Mouse (Mus musculus) gastrocnemius, postnatal 25 days (tissue): ENCODE results near the gene Ip6k3. TPM values are rescaled to one million over a fixed set of nuclear protein-coding genes. Genes with fewer than 3 reads are reported as not detected.
A peak's percentile ranks its signal among the peaks of the same experiment; 100 is the strongest.

Source experiments
- DNase-seq: peaks from one replicate; pipeline ENCODE4 v3.0.0; 2022
- long read RNA-seq, 2 experiments: library from polyadenylated mRNA; stranded (forward); transcript quantifications; one replicate each; pipeline ENCODE4 v2.0.0; 2021
- total RNA-seq, 2 experiments: library from RNA; stranded (reverse); gene quantifications; 1 replicate in 1 of 2; 2 replicates in 1 of 2; pipeline ENCODE4 v1.2.3; 2021

The Ip6k3 gene
- 10 to 100 TPM; 73.4 to 94.9 TPM for total RNA-seq
- long read RNA-seq, experiment 1, transcript Ip6k3-201 (6 exons, 2,342 nt) = major isoform, 66 of 107 reads
- long read RNA-seq, experiment 1, partial matches to known transcripts = 15 of 107 reads
- long read RNA-seq, experiment 1, other reads (novel, unspliced or antisense) = 26 of 107 reads
- long read RNA-seq, experiment 2, transcript Ip6k3-201 (6 exons, 2,342 nt) = major isoform, 92 of 115 reads
- long read RNA-seq, experiment 2, partial matches to known transcripts = 16 of 115 reads
- long read RNA-seq, experiment 2, other reads (novel, unspliced or antisense) = 7 of 115 reads

DNA sequence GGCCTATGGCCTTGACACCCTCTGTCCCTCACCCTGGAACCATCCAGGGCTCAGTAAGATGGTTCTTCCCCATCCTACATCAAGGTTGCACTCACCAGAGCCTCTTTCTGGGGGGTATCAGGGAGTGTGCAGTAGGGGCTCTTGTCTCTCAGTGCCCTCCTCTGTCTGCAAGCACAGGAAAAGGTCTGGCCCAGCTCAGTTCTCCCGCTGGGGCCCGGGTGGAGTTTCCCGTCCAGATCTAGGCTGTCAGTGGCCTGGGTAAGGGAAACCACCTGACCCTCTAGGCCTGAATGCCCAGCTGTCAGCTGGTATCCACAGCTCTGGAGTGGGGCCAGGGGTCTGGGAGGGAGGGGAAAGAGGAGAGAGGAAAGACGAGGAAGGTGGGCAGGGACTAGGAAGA, at the start of gene Ip6k3:
Gene Ip6k3 (minus strand): TSS at position 251 of the 400 bp plus-strand sequence.
- DNase-seq = peak; percentile 83

DNA sequence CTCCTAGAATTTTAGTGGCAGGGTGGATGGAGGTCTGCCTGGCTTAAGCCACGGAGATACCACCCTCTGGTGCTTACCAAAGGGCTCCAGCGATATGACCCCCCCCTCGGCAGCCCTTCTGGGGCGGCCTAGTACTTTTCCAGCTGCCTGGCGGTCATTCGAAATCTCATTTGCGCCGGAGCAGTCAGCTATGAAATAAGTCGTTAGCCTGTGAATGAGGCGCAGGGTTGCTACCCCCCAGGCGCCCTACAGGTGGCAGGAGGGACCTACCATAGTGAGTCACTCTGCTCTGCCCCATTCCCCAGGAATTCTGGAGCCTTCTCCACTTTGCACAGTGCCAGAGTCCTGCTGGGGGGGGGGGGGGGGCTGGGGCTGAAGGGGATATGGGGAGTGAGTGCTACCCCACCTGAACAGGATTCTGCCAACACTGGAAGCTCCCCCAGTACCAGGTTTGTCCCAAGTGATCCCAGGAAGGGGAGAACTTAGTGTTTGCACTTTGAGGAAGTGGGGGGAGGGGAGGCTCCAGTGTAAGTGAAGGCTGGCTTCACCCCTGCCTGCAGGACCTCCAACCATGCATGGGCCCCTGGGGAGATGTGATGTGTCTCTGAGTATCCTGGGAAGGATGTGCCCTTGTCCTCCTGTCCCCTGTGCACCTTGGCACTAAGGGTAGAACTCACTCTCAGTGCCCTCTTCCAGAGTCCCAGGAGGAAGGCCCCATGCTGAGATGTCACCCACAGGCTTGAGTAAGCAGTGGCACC, 45.4 kb upstream of the Ip6k3 start:
- DNase-seq = no peak

DNA sequence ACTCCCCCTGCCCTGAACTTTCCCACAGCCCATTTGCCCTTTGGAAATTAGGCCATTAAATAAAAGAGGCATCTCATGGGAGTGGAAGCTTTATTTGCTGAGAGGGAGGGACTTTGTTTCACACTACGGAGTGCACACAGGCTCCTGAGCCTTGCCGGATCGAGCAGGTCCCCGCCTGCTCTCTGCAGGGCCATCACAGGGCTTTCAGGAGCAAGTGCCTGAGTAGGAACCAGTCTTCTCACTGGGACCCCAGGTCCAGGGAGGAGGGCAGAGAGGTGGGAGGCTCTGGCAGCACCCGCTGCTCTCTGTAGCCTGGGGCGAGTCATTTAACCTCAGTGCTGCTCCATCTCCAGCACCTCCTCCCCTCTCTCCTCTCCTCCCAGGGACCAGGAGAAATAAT, 44.4 kb upstream of the Ip6k3 start:
- no peak for DNase-seq

DNA sequence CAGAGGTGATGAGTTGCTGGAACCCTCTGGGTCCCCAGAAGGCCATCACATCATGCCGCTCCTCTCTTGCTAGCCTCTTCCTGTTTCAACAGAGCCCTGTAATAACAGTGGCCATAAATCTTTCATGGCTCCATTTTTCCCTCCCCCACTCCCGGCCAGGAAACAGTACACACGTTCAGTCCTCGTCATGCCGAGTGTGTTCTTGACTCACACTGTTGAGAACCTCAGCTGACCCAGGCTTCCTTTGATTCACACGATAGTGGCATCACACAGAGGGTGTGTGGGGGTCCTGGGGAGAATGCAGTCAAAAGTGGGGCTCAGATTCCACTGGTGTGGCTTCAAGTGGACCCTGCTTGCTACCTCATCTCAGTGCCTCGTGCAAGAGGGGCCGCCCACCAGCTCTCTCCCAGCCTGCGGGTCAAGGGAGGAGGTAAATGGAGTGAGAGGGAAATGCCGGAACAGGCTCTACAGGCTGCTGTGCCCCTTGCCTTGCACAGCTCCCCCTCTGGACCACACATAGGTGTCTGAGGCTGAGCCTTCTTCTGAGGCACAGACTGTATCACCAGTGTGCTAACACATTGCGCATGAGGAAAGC, 39.6 kb upstream of the Ip6k3 start:
- DNase-seq = no peak

DNA sequence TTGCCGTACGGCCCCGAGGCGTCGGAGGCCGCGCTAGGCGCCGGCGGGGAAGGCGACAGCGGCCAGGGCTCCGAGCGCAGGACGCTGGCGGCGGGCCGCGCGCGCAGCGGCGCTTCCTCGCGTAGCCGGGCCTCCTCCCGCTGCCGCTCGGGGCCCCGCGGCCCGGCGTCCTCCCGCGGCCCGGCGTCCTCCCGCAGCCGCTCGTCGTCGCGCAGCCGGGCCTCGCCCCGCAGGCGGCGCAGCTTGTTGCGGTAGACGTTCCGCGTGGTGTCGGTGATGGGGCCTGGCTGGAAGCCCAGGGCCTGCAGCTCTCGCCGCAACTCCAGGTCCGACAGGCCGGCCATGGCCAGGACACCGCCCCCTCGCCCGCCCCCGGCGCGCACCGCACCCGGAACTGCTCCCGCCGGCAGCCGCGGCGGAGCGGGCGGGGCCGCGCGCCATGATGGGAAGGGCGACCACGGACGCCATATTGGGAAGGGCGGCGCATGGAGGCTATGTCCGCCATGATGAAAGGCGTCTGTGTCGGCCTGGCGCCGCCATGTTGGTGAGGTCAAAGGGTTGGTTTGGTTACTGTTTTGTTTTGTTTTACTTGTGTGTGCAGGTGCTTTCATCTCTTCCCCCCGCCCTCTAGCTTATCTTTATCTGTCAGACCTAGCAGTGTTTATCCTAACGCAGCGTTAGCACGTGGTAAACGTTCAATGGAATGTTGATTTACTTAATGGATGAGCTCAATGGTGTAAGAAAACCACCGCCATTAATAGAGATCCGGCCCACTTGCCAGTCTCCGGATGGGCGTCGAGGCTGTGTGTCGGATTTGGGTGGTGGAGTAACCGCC, 36.7 kb upstream of the Ip6k3 start, which contains the start of gene Lemd2:
Gene Lemd2 (minus strand): TSS at position 395 of the 835 bp plus-strand sequence.
- peak; percentile 97 for DNase-seq

DNA sequence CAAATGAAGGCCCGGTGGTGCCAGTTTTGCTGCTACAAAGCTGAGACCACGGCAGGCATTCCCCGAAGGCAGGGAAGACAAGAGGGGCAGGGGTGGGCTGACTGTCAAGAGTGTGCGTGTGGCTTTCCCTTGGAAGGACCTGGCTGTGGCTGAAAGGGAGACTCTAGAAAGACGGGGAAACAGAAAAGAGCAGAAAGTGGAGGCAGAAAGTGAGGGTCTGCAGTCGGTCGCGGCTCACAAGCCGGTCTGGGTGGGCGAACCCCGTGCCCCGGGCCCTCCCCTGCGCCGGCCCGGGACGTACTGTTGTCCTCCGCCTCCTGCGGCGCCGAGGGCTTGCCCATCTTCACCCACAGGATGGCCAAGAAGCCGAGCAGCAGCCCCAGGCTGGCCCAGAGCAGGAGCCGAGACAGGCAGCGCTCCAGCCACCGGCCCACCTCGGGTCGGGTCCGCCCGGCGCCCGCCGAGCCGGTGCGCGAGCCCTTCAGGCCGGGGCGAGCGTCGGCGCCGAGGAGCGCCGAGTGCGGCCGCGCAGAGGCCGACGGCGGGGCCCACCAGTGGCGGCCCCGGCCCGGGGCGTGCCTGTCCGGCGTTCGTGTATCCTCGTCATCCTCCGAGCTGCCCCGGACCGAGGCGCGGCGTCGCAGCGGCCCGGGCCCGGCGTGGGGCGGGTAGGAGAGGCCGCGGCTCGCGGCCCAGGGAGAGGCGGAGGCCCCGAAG, 35.9 kb upstream of the Ip6k3 start:
- peak; percentile 50 for DNase-seq

DNA sequence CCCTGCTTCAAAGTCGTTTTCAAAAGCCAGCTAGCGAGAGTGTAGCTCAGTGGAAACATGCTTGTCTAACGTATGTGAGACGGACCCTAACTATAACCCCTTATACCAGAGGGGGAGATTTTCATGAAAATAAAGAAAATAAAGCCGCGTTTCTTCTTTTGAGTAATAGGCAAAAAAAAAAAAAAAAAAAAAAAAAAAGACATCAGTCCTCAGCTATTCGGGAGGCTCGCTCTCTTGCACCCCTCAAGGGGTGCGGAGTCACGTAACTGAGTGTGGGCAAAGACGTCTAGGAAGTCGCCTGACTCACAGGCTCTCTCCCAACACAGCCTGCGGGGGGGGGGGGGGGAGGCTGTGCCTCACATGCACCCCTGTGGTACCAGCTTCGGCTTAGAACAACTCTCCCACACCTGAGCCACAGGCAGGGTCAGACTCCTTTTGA, 35.3 kb upstream of the Ip6k3 start:
- DNase-seq = no peak

DNA sequence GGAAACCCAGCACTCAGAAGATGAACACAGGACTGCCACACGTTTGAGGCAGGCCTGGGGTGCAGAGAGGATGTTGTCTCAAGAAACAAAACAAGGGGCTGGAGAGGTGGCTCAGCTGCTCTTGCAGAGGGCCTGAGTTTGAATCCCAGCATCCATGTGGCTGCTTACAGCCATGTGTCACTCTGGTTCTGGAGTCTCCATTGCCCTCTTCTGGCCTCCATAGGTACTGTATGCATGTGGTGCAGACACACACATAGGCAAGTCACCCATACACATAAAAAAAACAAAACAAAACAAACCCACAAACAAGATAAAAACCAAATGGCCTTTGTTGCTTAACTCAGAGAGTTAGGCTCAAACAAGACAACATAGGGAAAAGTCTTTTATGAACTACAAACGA, 34.4 kb upstream of the Ip6k3 start:
- no peak for DNase-seq

DNA sequence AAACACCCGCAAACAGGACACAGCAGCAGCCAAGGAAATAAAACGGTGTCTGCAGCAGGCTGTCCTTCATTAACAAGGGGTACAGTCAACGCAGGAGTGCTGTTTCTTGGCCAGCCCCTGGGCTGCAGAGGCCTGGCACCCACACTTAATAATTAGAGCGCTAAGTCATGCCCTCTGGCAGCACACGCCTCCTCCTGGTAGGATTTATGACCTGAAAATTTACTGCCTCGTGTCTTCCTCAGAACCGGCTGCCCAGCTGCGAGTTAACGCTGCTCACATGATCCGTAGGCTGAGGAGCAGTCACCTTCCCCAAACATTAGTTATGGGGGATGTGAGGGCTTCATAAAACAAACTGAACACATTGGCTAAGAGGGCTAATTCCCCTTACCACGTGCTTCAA, 33.2 kb upstream of the Ip6k3 start:
- DNase-seq = peak; percentile 55

DNA sequence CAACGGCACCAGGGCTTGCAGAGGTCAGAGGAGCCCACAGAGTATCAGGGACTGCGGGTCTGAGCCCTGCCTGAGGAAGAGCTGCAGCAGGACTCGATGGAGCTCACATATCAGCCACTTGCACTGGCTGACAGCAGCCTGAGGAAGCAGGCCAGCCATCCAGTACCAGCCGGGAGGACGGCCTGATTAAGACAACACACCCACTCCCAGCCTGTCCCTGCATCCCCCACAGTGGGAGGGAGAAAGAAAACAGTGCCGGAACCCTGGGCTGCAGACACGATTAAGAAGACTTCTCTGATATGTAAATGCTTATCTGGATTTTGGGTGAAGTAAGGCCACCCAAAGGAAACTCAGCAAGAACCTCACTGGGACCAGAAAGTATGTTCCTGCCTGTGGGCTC, 32.3 kb upstream of the Ip6k3 start:
- DNase-seq = no peak

DNA sequence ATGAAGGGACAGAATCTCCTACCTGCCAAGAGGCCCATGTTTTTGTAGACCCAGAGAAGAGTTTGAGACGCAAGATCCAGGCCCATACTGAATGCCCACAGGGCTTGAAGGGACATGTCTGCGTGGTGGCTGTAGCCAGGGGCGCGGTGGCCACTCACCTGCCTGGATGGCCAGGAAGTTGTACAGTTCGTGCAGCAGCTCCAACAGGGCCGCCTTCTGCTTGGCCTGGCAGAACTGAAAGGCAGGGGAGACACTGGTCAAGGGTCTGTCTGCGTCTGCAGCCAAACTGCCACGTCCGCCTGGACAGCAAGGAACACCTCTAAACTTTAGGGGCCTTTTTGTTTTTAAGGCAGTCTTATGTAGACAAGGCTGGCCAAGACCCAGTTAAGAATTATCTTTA, 31.6 kb upstream of the Ip6k3 start:
- no peak for DNase-seq

DNA sequence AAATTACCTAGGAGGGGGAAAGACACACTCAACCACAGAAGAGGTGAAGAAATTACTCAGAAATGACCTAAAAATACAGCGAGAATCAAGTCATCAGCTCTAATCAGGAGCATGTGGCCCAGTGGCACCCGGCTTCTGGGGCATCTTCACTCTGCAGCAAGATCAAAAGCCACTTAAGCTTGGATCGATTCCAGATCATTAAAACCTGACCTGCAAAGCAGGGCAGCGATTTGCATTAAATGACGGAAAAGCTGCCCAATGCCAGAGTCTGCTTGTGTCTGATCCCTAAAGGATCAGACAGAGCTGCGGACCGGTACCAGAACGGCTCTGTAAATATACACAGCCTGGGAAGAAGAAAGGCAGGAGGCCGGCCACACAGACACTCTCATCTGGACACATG, 28.6 kb upstream of the Ip6k3 start:
- no peak for DNase-seq

DNA sequence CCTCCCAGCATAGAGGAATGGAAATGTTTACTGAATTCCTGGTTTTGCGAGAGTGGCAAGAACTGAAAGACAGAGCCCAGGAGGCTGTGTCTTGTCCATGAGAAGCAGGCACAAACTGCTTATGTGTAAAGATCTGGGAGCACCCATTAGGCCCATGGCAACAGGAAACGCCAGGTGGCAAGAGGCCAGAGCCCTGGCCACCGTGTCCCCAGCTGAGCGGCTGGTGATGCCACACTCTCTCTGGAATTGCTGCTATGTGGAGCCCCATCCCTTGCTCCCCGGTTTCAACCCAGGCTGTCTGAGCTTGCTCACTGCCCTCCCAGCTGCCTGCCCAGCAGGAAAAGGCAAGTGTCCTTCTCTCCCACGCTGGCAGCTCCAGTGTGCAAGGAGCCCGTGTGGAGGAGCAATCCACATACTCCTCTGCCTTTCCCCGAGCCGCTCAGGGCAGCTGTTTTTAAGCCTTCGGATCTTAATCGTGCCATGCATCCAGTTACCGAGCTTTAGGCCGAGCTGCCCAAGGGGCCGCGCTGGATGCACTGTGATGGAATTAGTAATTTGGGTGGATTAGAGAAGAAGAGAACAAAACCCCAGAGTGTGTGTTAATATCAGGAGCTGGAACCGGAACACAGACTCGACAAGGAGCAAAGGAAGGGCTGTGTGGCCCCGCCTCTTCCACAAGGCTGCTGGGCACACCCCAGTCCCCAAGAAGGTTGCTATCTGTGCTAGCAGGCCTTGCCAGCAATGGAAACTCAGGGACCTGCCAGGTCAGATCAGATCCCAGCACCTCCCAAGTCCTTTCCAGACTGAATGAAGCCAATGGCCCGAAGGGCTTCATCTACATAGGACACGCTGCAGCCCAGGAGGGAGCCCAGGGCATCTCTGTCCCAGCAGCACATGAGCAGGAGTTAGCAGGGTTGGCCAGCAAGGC, 26.9 kb upstream of the Ip6k3 start:
- peak; percentile 56 for DNase-seq

DNA sequence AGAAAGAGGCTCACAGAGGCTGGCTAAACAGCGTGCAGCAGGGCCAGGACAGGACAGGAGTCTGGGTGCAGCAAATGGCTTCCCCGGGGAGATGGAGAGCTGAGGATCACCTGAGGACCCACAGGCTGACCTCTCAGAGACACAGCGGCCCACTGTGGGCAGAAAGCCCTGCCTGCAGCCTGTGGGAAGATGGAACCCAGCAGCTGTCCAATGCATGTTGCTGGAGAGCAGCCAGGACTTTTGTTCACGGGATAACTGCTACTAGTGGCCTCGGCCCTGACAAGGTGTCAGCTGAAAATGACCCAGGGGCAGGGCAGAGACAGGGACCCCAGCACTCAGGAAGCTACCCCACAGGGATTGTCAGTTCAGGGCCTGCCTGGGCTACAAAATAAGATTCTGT, 24.2 kb upstream of the Ip6k3 start:
- DNase-seq = no peak

DNA sequence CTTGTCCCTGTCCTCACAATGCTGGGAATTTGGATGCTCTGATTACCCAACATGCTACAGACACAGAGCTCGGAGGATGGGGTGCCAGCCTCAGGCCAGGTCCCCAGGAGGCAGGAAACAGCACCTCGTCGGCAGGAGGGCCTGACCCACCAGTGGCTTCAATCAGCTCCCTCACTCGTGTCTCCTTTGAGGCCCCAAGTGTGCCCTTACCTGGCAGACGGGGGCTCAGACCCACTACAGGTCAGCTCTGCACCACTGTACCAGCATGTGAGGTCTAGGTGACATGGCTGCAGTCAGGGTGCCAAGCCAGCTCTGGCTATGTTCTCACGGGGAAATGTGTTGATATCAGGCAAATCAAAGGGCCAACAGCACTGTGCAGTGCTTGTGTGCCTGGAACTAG, 23.6 kb upstream of the Ip6k3 start:
- no peak for DNase-seq

DNA sequence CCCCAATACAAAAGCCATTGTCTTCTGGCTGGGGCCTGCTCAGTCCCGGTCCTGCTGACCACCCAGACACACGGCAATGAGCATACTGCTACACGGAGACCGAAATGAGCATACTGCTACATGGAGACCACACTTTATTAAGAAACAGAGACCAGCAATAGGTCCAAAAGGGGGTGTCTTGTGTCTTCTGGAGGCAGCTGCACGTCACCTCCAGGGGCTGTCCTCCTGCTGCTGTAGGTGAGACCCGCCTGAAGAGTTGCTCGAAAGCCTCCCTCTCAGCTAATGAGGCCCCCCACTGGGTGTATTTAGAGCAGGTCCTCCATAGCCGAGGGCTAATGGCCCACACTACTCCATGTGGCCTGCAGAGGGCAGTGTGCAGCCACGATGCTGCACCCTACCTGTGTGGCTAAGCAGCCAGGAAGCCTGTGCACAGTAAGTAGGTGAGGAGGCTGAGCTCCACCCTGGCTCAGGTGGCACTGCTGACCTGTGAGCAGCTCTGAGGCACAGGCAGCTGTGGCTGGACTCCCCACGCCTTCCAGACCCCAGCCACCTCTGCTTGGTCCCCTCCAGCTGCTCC, 22.1 kb upstream of the Ip6k3 start:
- DNase-seq = no peak

DNA sequence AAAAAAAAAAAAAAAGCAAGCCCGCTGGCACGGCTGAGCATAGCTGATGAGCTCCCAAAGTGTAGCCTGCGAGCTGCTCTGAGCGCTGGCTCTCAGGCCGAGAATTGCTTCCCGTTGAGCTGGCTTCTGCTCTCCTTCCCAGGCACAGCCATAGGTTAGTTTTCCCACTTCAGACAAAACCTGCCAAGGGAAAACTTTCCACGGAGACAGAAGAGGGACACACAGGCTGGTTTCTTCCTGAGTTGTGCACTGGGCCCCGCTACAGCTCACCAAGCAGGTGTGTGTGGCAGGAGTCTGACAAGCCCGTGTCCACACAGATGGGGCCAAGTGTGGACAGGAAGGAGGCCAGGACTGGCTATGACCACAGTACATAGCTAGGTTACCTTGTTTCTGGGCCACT, 21.3 kb upstream of the Ip6k3 start:
- DNase-seq = no peak

DNA sequence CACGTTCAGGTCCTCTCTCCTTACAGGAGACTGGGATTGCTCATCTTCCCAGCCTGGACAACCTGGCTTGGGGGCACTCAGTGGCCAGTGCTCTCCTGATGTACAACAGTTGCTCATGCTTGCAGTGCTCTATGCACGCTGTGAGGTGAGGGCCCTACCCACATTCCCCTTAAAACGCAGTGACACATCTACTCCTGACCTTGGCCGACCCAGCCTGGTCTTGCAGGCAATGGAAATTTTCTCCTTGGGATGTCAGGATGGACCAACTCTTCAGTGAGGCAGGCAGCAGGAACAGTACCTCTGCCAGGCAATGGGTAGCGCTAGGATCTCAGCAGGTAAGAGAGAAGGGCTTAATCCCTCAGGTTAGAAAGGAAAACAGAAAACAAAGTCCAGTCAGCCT, 19.5 kb upstream of the Ip6k3 start:
- no peak for DNase-seq

DNA sequence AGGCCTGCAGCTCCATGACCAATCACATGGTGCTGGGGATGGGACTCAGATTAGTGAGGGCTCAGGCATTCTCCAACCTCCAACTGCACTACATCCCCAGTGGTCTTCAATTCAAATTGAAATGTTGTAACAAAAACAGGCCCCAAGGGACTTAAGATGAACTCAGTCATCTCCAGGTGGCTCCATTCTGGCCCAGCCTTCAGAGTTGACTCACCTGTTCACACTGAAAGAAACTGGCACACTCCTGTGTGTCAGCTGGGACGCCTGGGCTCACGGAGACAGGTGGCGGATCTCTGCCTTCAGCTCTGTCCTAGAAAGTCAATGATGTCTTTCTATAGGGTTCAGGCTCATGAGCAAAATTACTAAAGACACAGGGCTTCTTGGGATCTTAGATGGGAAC, 18.5 kb upstream of the Ip6k3 start:
- DNase-seq = no peak

DNA sequence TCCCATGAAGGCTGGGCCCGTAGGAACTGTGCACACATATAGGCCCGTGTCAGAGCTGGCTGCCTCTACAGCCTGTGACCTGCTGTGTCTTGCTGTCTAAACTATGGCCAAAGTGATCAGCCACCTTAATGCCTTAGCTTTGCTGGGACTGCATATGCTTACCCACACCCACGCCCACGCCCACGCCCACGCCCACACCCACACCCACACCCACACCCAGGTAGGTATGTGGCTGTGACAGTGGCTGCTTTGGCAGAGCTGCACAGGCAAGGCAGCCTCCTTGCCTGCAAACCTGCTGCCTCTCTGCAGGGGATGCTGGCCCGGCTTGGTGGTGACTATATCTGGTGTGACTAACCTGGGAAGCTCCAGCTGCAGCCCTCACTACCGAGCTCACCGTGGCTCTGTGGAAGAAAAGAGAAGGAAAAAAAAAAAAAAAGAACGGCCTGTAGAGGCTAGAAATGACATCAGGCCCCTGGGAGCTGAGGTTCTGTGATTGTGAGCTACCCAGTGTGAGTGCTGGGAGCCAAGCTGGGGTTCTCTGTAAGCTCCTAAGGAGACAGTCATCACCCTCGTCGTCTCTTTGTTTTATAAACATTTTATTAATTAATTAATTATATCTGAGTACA, 16.2 kb upstream of the Ip6k3 start:
- no peak for DNase-seq
